Comparison of ENCODE assay signal across 9 mouse cellular contexts in genomic region chrX:139247294-139247693, GRCm38 (mm10). TPM values are rescaled to one million over a fixed set of nuclear protein-coding genes. Genes with fewer than 3 reads are reported as not detected.
DNase-seq lines count a peak whose midpoint lies in the region; ATAC-seq and TF ChIP-seq lines count a peak whose summit lies in the region.
"Had no signal": no experiment of that assay in that cellular context is flagged by ENCODE, and none has a peak within 500 bp of the region (broad histone marks: within the 10 kb centered on the region; RNA-seq: fewer than 3 reads in every experiment).

No protein-coding gene starts in this region.

- ATAC-seq in kidney, postnatal 0 days (replicated peaks; ENCODE audit: low FRiP score, low read depth), result no peak
- no peak for ATAC-seq in kidney, embryonic 15.5 days (replicated peaks; ENCODE audit: low FRiP score)
- no peak for ATAC-seq in embryonic facial prominence, embryonic 11.5 days (replicated peaks; ENCODE audit: insufficient number of reproducible peaks, low FRiP score, low TSS enrichment, low read depth)
- ATAC-seq in forebrain, embryonic 13.5 days, result no peak

- no peak for TF ChIP-seq EP300 in CH12.LX (IDR thresholded peaks at IDR 0.05; ENCODE audit: low read length)

- H3K4me2 ChIP-seq in kidney, postnatal 0 days (ENCODE audit: low read length), result no peak overlapping the region
- H3K4me2 ChIP-seq in kidney, embryonic 15.5 days, result no peak overlapping the region
- H3K4me2 ChIP-seq in CH12.LX (ENCODE audit: insufficient read depth, low read depth, poor library complexity, severe bottlenecking), result no peak overlapping the region
- H3K4me2 ChIP-seq in embryonic facial prominence, embryonic 11.5 days (ENCODE audit: low read depth, low read length), result no peak overlapping the region
- H3K4me2 ChIP-seq in forebrain, embryonic 13.5 days, result no peak overlapping the region

- no peak for TF ChIP-seq POLR2A in CH12.LX (IDR thresholded peaks at IDR 0.05; ENCODE audit: low read depth, low read length)

- in situ Hi-C loops in CH12.LX (cut with MboI; ENCODE audit: low pct_ligation_motif_present, low pct_unique_long_range_greater_than_20kb, low sequenced_read_pairs), result no loop called here

- H3K27me3 ChIP-seq in kidney, postnatal 0 days (ENCODE audit: insufficient read depth, low read length), result no peaks in the 10 kb centered on the region
- H3K27me3 ChIP-seq in kidney, embryonic 15.5 days, result peaks cover 3% of the 10 kb centered on the region; the same call in 1 of the 2 replicates
- H3K27me3 ChIP-seq in CH12.LX (replicated peaks), result no peaks in the 10 kb centered on the region
- no peaks in the 10 kb centered on the region for H3K27me3 ChIP-seq in embryonic facial prominence, embryonic 11.5 days (ENCODE audit: control insufficient read depth, insufficient read depth, low read length)
- H3K27me3 ChIP-seq in forebrain, embryonic 13.5 days, result no peaks in the 10 kb centered on the region

- no peak overlapping the region for H3K9ac ChIP-seq in kidney, postnatal 0 days (ENCODE audit: low read depth, low read length)
- H3K9ac ChIP-seq in kidney, embryonic 15.5 days, result no peak overlapping the region
- no peak overlapping the region for H3K9ac ChIP-seq in CH12.LX (ENCODE audit: insufficient read depth, low read depth)
- no peak overlapping the region for H3K9ac ChIP-seq in embryonic facial prominence, embryonic 11.5 days (replicated peaks; ENCODE audit: low read length)
- no peak overlapping the region for H3K9ac ChIP-seq in forebrain, embryonic 13.5 days

- TF ChIP-seq RAD21 in CH12.LX (IDR thresholded peaks at IDR 0.05; ENCODE audit: low read depth, low read length), result peak; percentile 70

- dilution Hi-C loops in CH12.LX (cut with MboI; ENCODE audit: extremely low pct_ligation_motif_present, extremely low pct_unique_long_range_greater_than_20kb, low sequenced_read_pairs), result no loop called here

- no peaks in the 10 kb centered on the region for H3K4me1 ChIP-seq in kidney, postnatal 0 days (replicated peaks; ENCODE audit: insufficient read depth, low read length)
- H3K4me1 ChIP-seq in kidney, embryonic 15.5 days, result no peaks in the 10 kb centered on the region
- no peaks in the 10 kb centered on the region for H3K4me1 ChIP-seq in CH12.LX (ENCODE audit: control insufficient read depth in 1 of 2, insufficient read depth in 2 of 2)
- no peaks in the 10 kb centered on the region for H3K4me1 ChIP-seq in embryonic facial prominence, embryonic 11.5 days (ENCODE audit: control insufficient read depth, insufficient read depth, low read length)
- H3K4me1 ChIP-seq in forebrain, embryonic 13.5 days, result no peaks in the 10 kb centered on the region

- no peaks in the 10 kb centered on the region for H3K36me3 ChIP-seq in kidney, postnatal 0 days (ENCODE audit: insufficient read depth, low read length)
- H3K36me3 ChIP-seq in kidney, embryonic 15.5 days, result no peaks in the 10 kb centered on the region
- no peaks in the 10 kb centered on the region for H3K36me3 ChIP-seq in CH12.LX (replicated peaks in 1 of 2; ENCODE audit: control insufficient read depth in 1 of 2, insufficient read depth in 1 of 2, low read length in 1 of 2)
- no peaks in the 10 kb centered on the region for H3K36me3 ChIP-seq in embryonic facial prominence, embryonic 11.5 days (replicated peaks; ENCODE audit: control insufficient read depth, insufficient read depth, low read depth, low read length)
- H3K36me3 ChIP-seq in forebrain, embryonic 13.5 days (ENCODE audit: poor library complexity, severe bottlenecking), result no peaks in the 10 kb centered on the region

- no peaks in the 10 kb centered on the region for H3K79me2 ChIP-seq in CH12.LX (replicated peaks; ENCODE audit: control insufficient read depth, extremely low read depth, insufficient read depth, poor library complexity, severe bottlenecking)

- no peak overlapping the region for H3K27ac ChIP-seq in kidney, postnatal 0 days
- H3K27ac ChIP-seq in kidney, embryonic 15.5 days, result no peak overlapping the region
- no peak overlapping the region for H3K27ac ChIP-seq in CH12.LX (ENCODE audit: insufficient read depth, low read depth)
- H3K27ac ChIP-seq in embryonic facial prominence, embryonic 11.5 days (replicated peaks; ENCODE audit: low read depth, low read length), result no peak overlapping the region
- no peak overlapping the region for H3K27ac ChIP-seq in forebrain, embryonic 13.5 days

- TF ChIP-seq CTCF in kidney, postnatal 0 days (IDR thresholded peaks at IDR 0.05; ENCODE audit: low read depth), result peak; percentile 52
- TF ChIP-seq CTCF in CH12.LX (conservative IDR thresholded peaks at IDR 0.05 in 1 of 2, IDR thresholded peaks at IDR 0.05 in 1 of 2; ENCODE audit: low read depth in 2 of 2, low read length in 2 of 2), result peak; percentile 42 to 71

- peak; percentile 3 for DNase-seq in adrenal gland, adult 2 months
- DNase-seq in adrenal gland, postnatal 4 days (ENCODE audit: low spot score in 2 of 2), result no peak
- DNase-seq in kidney, postnatal 0 days (ENCODE audit: low spot score), result peak; percentile 1
- peak; percentile 35 for DNase-seq in CH12.LX (ENCODE audit: extremely low read depth)
- peak; percentile 7 for DNase-seq in embryonic facial prominence, embryonic 11.5 days (ENCODE audit: low spot score)
- DNase-seq in frontal cortex, adult 2 months (ENCODE audit: extremely low spot score in 1 of 2, low spot score in 1 of 2), result no peak
- DNase-seq: thymus, adult 18-20 months had no signal

- no peaks in the 10 kb centered on the region for H3K9me3 ChIP-seq in kidney, postnatal 0 days (replicated peaks; ENCODE audit: low read length)
- no peaks in the 10 kb centered on the region for H3K9me3 ChIP-seq in kidney, embryonic 15.5 days (replicated peaks)
- no peaks in the 10 kb centered on the region for H3K9me3 ChIP-seq in CH12.LX (replicated peaks; ENCODE audit: low read length)
- no peaks in the 10 kb centered on the region for H3K9me3 ChIP-seq in embryonic facial prominence, embryonic 11.5 days (replicated peaks; ENCODE audit: control insufficient read depth, low read length)
- H3K9me3 ChIP-seq in forebrain, embryonic 13.5 days (replicated peaks), result no peaks in the 10 kb centered on the region

- WGBS in kidney, postnatal 0 days, result 77% methylated on average over 3 of the region's 3 CpGs
- 82% methylated on average over 3 of the region's 3 CpGs for WGBS in kidney, embryonic 15.5 days
- 84% methylated on average over 3 of the region's 3 CpGs for WGBS in embryonic facial prominence, embryonic 11.5 days
- 68% methylated on average over 3 of the region's 3 CpGs for WGBS in forebrain, embryonic 13.5 days

- no peak overlapping the region for H3K4me3 ChIP-seq in kidney, postnatal 0 days (replicated peaks; ENCODE audit: low read depth, low read length)
- no peak overlapping the region for H3K4me3 ChIP-seq in kidney, embryonic 15.5 days (replicated peaks)
- no peak overlapping the region for H3K4me3 ChIP-seq in CH12.LX (replicated peaks in 1 of 3; ENCODE audit: low read depth in 2 of 3, low read length in 2 of 3, poor library complexity in 1 of 3)
- H3K4me3 ChIP-seq in embryonic facial prominence, embryonic 11.5 days (ENCODE audit: low read depth, low read length), result no peak overlapping the region
- no peak overlapping the region for H3K4me3 ChIP-seq in forebrain, embryonic 13.5 days

TF ChIP-seq in CH12.LX, 34 proteins besides CTCF, POLR2A, EP300 and RAD21:
- TF ChIP-seq BHLHE40 (IDR thresholded peaks at IDR 0.05; ENCODE audit: low read depth, low read length), result no peak
- TF ChIP-seq TCF12 (IDR thresholded peaks at IDR 0.05; ENCODE audit: low read depth, low read length), result no peak
- TF ChIP-seq CHD1 (IDR thresholded peaks at IDR 0.05; ENCODE audit: low read depth, low read length), result no peak
- 0 out of 2 replicates have a peak, but pooled peaks have one; percentile 34 for TF ChIP-seq MAX (IDR thresholded peaks at IDR 0.05; ENCODE audit: low read length)
- peak; percentile 58 for TF ChIP-seq SMC3 (IDR thresholded peaks at IDR 0.05; ENCODE audit: low read depth, low read length)
TF ChIP-seq in CH12.LX: peak in this region for 2.

RNA-seq across cellular contexts. Expression of gene Mum1l1, which starts 37.5 kb away (rescaled TPM):
- 1 to 10 TPM; 2.2 to 4.3 TPM for total RNA-seq in adrenal gland, adult 2 months (2021)
- 0.04 and 0.31 TPM in 2 replicates for polyA plus RNA-seq in adrenal gland, adult 2 months (2012; rRNA removed)
- 10 to 100 TPM in 1 of 2 experiments, 1 to 10 TPM in 1; 9.1 to 10.4 TPM for total RNA-seq in adrenal gland, postnatal 4 days (2021)
- polyA plus RNA-seq in kidney, postnatal 0 days (2015; fragmentation: Nextera tagmentation; extraction: Ambion mirVana), result 6.8 and 8.1 TPM in 2 replicates
- polyA plus RNA-seq in kidney, embryonic 15.5 days (2015; fragmentation: Nextera tagmentation; extraction: Ambion mirVana), result 14.0 and 15.3 TPM in 2 replicates
- total RNA-seq in CH12.LX (2012; rRNA removed), result 3.7 and 3.9 TPM in 2 replicates
- 15.0 and 15.5 TPM in 2 replicates for total RNA-seq in CH12.LX (2014; rRNA removed)
- polyA plus RNA-seq in CH12.LX (2012; ENCODE audit: insufficient read length, low read depth), result 4.4 and 4.5 TPM in 2 replicates
- polyA plus RNA-seq in embryonic facial prominence, embryonic 11.5 days (2014; fragmentation: Nextera tagmentation; extraction: Ambion mirVana), result 29.9 and 32.8 TPM in 2 replicates
- 11.2 and 14.4 TPM in 2 replicates for polyA plus RNA-seq in forebrain, embryonic 13.5 days (2015; fragmentation: Nextera tagmentation; extraction: Ambion mirVana)
- polyA plus RNA-seq in frontal cortex, adult 2 months (2012; rRNA removed), result 1.9 and 3.0 TPM in 2 replicates

Comparison
In these comparisons a context has a peak if more than half of its experiments do, and no peak if none do; other contexts are left out.
1. DNase-seq: peak in adrenal gland, adult 2 months (single experiment), kidney, postnatal 0 days (single experiment), CH12.LX (single experiment) and embryonic facial prominence, embryonic 11.5 days (single experiment); none in adrenal gland, postnatal 4 days (0 of 2) and frontal cortex, adult 2 months (0 of 2).